Mouse (Mus musculus): ENCODE measurements around the gene Vmn1r234.
"Not testable (repeated sequence)": the region's sequence is repeated elsewhere in the genome, so short reads cannot be mapped to it uniquely, and the experiment has no call there.

Gene Vmn1r234

GRCm38 (mm10) chr17:21225787-21226186 lies at the start of gene Vmn1r234:
Gene Vmn1r234 (plus strand): TSS chr17:21226087.
- no peak for DNase-seq (ENCODE audit: low read depth, low spot score)

- DNase-seq (ENCODE audit: low read depth, low spot score): not testable (repeated sequence)
Observed at GRCm38 (mm10) chr17:21211081-21211480, 14.8 kb upstream of the Vmn1r234 start.

- DNase-seq (ENCODE audit: low read depth, low spot score): peak; percentile 22
Observed at GRCm38 (mm10) chr17:21231654-21232053, 5.8 kb downstream of the Vmn1r234 start.

- no peak for DNase-seq (ENCODE audit: low read depth, low spot score)
Observed at GRCm38 (mm10) chr17:21256111-21256510, 30.2 kb downstream of the Vmn1r234 start, which contains the start of gene Vmn1r235. Gene Vmn1r235 (plus strand): TSS chr17:21256411.

- DNase-seq (ENCODE audit: low read depth, low spot score): peak; percentile 29
Observed at GRCm38 (mm10) chr17:21272103-21272502, 46.2 kb downstream of the Vmn1r234 start.

- no peak for DNase-seq (ENCODE audit: low read depth, low spot score)
Observed at GRCm38 (mm10) chr17:21282642-21283041, 56.8 kb downstream of the Vmn1r234 start, which contains the start of gene Vmn1r236. Gene Vmn1r236 (plus strand): TSS chr17:21282942.

GRCm38 (mm10) chr17:21284395-21284794 lies 58.5 kb downstream of the Vmn1r234 start:
- DNase-seq (ENCODE audit: low read depth, low spot score): no peak
